ENCODE assay signal across 10 mouse cellular contexts in genomic region chr17:43629496-43630426, GRCm38 (mm10). TPM values are rescaled to one million over a fixed set of nuclear protein-coding genes. Genes with fewer than 3 reads are reported as not detected.
DNase-seq lines count a peak whose midpoint lies in the region; ATAC-seq lines count a peak whose summit lies in the region.
"Had no signal": no experiment of that assay in that cellular context is flagged by ENCODE, and none has a peak within 500 bp of the region (broad histone marks: within the 10 kb centered on the region; RNA-seq: fewer than 3 reads in every experiment).

Gene Tdrd6, minus strand, starts transcription at chr17:43630299.

- peak within 1 kb of the TSS; percentile 50 for H3K4me2 ChIP-seq in liver, embryonic 13.5 days
- peak within 1 kb of the TSS; percentile 72 for H3K4me2 ChIP-seq in stomach, embryonic 14.5 days (replicated peaks; ENCODE audit: low read depth, low read length)

- H3K4me1 ChIP-seq in megakaryocyte, embryonic 14.5 days = peaks cover 4% of the 10 kb centered on the region; the same call in 1 of the 2 replicates
- H3K4me1 ChIP-seq in liver, embryonic 13.5 days (replicated peaks) = 0 out of 2 replicates have a peak, but pooled peaks cover 5% of the 10 kb centered on the region
- H3K4me1 ChIP-seq in stomach, embryonic 14.5 days (ENCODE audit: control insufficient read depth, insufficient read depth, low read length) = peaks cover 8% of the 10 kb centered on the region; the same call in 1 of the 2 replicates

- no peak within 1 kb of the TSS for H3K9ac ChIP-seq in liver, embryonic 13.5 days
- 0 out of 2 replicates have a peak within 1 kb of the TSS, but pooled peaks have one; percentile 2 for H3K9ac ChIP-seq in stomach, embryonic 14.5 days (replicated peaks; ENCODE audit: low read depth, low read length)

- peaks cover 51% of the 10 kb centered on the region for H3K9me3 ChIP-seq in megakaryocyte, embryonic 14.5 days
- no peaks in the 10 kb centered on the region for H3K9me3 ChIP-seq in liver, embryonic 13.5 days (replicated peaks)
- H3K9me3 ChIP-seq in stomach, embryonic 14.5 days (ENCODE audit: control insufficient read depth, low read depth, low read length) = no peaks in the 10 kb centered on the region

- ATAC-seq in megakaryocyte, adult 5-6 weeks (ENCODE audit: poor library complexity, severe bottlenecking) = no peak
- ATAC-seq in liver, embryonic 13.5 days (ENCODE audit: low read depth) = no peak
- 0 out of 2 replicates have a peak, but pooled peaks have one; percentile 10 for ATAC-seq in stomach, embryonic 14.5 days (ENCODE audit: insufficient number of reproducible peaks, insufficient read depth, low FRiP score, low read depth)

- whole genome bisulfite sequencing in liver, embryonic 13.5 days (ENCODE audit: insufficient replicate concordance) = 5% methylated on average over 82 of the region's 83 CpGs
- 3% methylated on average over 82 of the region's 83 CpGs for WGBS in stomach, embryonic 14.5 days

- H3K27me3 ChIP-seq in megakaryocyte, embryonic 14.5 days (replicated peaks) = peaks cover 35% of the 10 kb centered on the region
- H3K27me3 ChIP-seq in liver, embryonic 13.5 days = peaks cover 43% of the 10 kb centered on the region
- peaks cover 25% of the 10 kb centered on the region; the same call in 1 of the 2 replicates for H3K27me3 ChIP-seq in stomach, embryonic 14.5 days (ENCODE audit: control insufficient read depth, insufficient read depth, low read length)

- DNase-seq in cerebellum, postnatal 14 days = peak; percentile 32
- no peak for DNase-seq in cerebellum, adult 18-20 months
- DNase-seq in gastrocnemius, postnatal 4 days (ENCODE audit: low spot score in 2 of 2) = peak; percentile 16 to 20
- no peak for DNase-seq in liver, embryonic 13.5 days
- no peak for DNase-seq in frontal cortex, adult 2 months (ENCODE audit: extremely low spot score in 1 of 2, low spot score in 1 of 2)

- peak within 1 kb of the TSS; percentile 62 for H3K4me3 ChIP-seq in megakaryocyte, embryonic 14.5 days (replicated peaks)
- H3K4me3 ChIP-seq in liver, embryonic 13.5 days (replicated peaks) = peak within 1 kb of the TSS; percentile 31
- peak within 1 kb of the TSS; percentile 35 for H3K4me3 ChIP-seq in stomach, embryonic 14.5 days (ENCODE audit: low read depth, low read length)
- H3K4me3 ChIP-seq: erythroblast, embryonic 14.5 days had no signal

- H3K27ac ChIP-seq in liver, embryonic 13.5 days = no peak within 1 kb of the TSS
- no peak within 1 kb of the TSS for H3K27ac ChIP-seq in stomach, embryonic 14.5 days (ENCODE audit: low read length)

- H3K36me3 ChIP-seq in megakaryocyte, embryonic 14.5 days (replicated peaks; ENCODE audit: low read length) = no peaks in the 10 kb centered on the region
- no peaks in the 10 kb centered on the region for H3K36me3 ChIP-seq in liver, embryonic 13.5 days
- H3K36me3 ChIP-seq in stomach, embryonic 14.5 days (ENCODE audit: control insufficient read depth, insufficient read depth, low read length) = no peaks in the 10 kb centered on the region

RNA-seq across cellular contexts. Expression of gene Tdrd6, which starts in this region (rescaled TPM):
- polyA plus RNA-seq in megakaryocyte, embryonic 14.5 days (2012; ENCODE audit: insufficient read depth, low replicate concordance) = not detected in 2 replicates
- not detected in 2 replicates for total RNA-seq in megakaryocyte, adult 5-6 weeks (2015)
- not detected in 2 replicates for total RNA-seq in megakaryocyte, adult 5-6 weeks (2017)
- under 1 TPM; 0.10 to 0.34 TPM for total RNA-seq in gastrocnemius, postnatal 4 days (2021)
- polyA plus RNA-seq in liver, embryonic 13.5 days (2015; fragmentation: Nextera tagmentation; extraction: Ambion mirVana) = 0.24 and 0.37 TPM in 2 replicates
- not detected in 2 replicates for polyA plus RNA-seq in stomach, embryonic 14.5 days (2014; fragmentation: Nextera tagmentation; extraction: Ambion mirVana)
- 1.2 and 2.0 TPM in 2 replicates for polyA plus RNA-seq in frontal cortex, adult 2 months (2012; rRNA removed)
- total RNA-seq: neutrophil, adult 5-6 weeks had no signal
- polyA plus RNA-seq: erythroblast, embryonic 14.5 days had no signal

Comparison
In these comparisons a context has a peak if more than half of its experiments do, and no peak if none do; other contexts are left out.
1. DNase-seq: peak in cerebellum, postnatal 14 days (2 of 2); none in cerebellum, adult 18-20 months (0 of 2), liver, embryonic 13.5 days (single experiment) and frontal cortex, adult 2 months (0 of 2).
2. Peak in DNase-seq in gastrocnemius, postnatal 4 days; RNA of the gene not detected or under 1 TPM.
3. Peak in ATAC-seq, H3K4me3 ChIP-seq, H3K9ac ChIP-seq and H3K4me2 ChIP-seq in stomach, embryonic 14.5 days; RNA of the gene not detected or under 1 TPM.
4. Peak in every context shown above with its lines, with median percentiles within 50 percentile points of each other: H3K4me3 ChIP-seq.